Mouse (Mus musculus): ENCODE measurements around the gene Pqbp1.

Gene Pqbp1

DNA sequence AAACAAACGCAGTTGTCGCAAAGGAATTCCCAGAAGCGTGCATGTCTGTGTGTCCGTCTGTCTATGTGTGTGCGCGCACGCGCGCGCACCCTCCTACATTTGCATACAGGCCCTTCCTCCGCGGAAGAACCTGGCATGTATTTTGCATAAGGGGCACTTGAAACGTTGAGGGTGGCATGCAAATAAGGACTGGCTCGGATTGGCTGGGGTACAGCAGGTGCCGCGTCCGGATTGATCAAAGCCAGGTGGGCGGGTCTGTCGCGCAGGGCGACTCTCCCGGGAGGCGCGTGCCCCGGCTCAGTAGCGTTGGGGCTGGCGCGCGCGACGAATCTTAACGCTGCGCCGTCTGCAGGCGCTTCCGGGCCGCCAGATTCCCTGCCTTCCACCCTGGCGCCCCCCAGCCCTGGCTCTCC, 21.1 kb downstream of the Pqbp1 start, which contains the start of gene Pim2:
Gene Pim2 (plus strand): TSS at position 256 of the 413 bp plus-strand sequence.
- DNase-seq: peak; percentile 86

DNA sequence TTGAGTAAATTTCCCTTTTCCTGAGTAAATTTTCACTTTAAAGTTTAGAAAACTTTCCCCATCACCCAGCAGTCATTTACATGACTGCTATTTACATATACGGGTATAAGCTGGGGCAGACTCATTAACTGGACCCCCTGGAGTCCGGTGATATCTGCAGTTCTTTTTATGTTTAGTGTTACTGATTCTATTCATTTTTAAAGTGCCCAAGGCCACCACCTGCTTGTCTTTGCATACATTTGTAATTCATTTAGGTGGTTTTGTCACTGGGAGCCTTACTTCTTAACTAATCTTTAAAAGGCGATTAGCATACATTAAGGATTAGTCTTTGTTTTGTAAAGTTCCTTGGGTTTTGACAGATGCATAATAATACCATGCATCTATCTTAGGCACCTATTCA, 29.2 kb downstream of the Pqbp1 start:
- DNase-seq: no peak

DNA sequence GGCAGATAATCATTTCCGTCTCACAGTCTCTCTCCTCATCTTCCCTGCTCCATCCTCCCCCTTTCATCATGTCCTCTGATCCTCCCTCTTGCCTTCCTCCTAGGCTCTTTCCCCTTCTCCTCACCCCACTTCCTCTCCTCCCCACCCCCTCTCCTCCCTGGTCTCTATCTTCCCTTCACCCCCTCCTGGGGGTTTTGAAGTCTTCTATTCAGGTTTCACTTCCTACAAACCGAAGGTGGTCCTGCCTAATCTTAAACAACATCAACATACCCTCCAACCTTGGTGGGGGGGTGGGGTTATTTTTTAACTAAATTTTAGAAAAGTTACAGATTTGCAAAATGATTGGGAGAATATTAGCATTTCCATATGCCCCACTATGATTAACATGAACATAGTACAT, 30.6 kb downstream of the Pqbp1 start:
- no peak for DNase-seq

- DNase-seq: no peak
These were observed 31.9 kb downstream of the Pqbp1 start for GRCm38 (mm10) chrX:7867141-7867540.

DNA sequence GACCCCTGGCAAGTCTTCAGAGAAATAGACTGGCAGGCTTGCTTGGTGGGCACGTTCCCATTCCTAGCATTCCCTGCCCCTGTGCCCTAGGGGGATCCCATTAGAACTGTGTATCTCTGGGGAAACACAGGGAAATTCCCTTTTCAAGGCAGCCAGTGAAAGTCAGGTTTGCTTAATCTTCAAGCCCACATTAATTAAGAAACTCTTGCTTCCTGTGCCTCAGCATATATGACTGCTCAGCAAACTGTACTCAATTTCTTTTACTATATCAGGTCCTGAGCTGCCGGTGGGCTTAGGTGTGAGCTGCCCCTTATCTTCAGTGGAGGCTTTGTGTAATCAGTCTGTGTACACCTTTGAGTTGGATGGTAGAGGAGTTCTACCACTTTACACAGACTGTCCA, 33.3 kb downstream of the Pqbp1 start:
- no peak for DNase-seq

GRCm38 (mm10) chrX:7865343-7865742, 33.7 kb downstream of the Pqbp1 start:
- no peak for DNase-seq

DNA sequence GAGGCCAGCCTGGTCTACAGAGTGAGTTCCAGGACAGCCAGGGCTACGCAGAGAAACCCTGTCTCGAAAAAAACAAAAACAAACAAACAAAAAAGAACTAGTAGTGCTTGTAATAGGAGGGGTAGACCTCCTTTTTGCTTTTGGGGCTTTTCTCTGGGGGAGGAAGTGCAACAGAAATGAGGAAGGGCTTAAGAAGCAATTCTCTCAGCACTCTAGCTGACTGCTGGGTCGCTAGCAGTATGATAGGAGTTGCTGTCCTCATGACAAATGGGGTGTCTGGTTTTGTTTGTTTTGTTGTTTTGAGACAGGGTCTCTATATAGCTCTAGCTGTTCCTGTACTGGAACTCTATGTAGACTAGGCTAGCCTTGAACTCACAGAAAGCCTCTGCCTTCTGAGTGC, 34.5 kb downstream of the Pqbp1 start:
- DNase-seq: no peak

- DNase-seq: no peak
These were observed 35.9 kb downstream of the Pqbp1 start for GRCm38 (mm10) chrX:7863181-7863580.

DNA sequence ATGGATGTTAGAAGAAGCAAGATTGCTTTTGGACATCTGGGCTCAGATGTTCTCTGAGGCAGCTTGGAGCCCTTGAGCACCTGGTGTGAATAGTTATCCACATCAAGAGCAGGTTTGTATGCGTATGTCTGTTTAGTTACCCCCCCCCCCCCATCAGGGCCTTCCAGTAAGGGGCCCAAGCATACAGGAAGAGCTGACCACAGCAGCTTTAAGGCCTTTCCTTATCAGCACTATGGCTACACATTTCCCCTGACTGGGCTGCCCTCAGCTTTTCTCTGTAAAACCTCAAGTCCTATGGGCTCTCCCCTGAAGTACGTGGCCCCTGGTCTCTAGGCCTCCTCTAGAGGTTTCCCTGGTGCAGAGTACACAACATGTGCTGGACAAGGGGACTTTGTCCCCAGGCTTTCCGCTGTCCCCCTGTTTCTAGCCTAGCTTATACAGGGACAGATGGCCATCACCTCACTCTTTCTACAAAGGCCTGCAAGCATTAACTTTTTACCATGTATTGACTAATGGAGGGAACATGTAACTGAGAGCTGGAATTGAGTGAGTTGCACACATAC, 39.8 kb downstream of the Pqbp1 start:
- DNase-seq: no peak

DNA sequence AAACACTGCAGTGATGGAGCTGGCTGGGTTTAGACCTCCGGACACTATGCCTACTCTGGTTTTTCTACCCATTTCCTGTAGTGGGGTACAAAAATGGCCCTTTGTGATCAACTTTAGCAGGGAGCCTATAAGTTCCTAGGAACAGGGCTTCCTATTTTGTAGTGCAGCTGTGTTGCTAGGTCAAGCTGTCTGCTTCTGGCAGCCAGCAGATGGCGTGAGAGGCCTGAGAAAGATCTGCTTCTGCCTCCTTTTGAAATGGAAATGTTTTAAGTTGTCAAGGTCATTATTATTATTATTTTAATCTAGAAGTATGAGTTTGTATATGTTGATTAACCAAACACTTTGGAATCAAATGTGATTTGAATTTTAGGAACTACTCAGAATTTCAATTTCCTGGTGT, 44.5 kb downstream of the Pqbp1 start:
- DNase-seq: peak; percentile 44

GRCm38 (mm10) chrX:7847845-7848244, 51.2 kb downstream of the Pqbp1 start:
- no peak for DNase-seq

All from lung, postnatal 10 days (tissue).